Mouse (Mus musculus): Measurements from ENCODE around the gene Stk19.
"Not testable (repeated sequence)": the region's sequence is repeated elsewhere in the genome, so short reads cannot be mapped to it uniquely, and the experiment has no call there.

Stk19 gene

GRCm38 (mm10) chr17:34840736-34841307 is 4.1 kb upstream of the Stk19 start:
- DNase-seq (ENCODE audit: low spot score): no peak

GRCm38 (mm10) chr17:34838785-34839184 is 2.0 kb upstream of the Stk19 start:
- no peak for DNase-seq (ENCODE audit: low spot score)

- no peak for DNase-seq (ENCODE audit: low spot score)
These were observed 949 bp upstream of the Stk19 start for GRCm38 (mm10) chr17:34837464-34838324.

- DNase-seq (ENCODE audit: low spot score): no peak
These were observed 440 bp downstream of the Stk19 start for GRCm38 (mm10) chr17:34836155-34836855.

- not testable (repeated sequence) for DNase-seq (ENCODE audit: low spot score)
These were observed 6.0 kb downstream of the Stk19 start for GRCm38 (mm10) chr17:34830776-34831175.

- DNase-seq (ENCODE audit: low spot score): no peak
These were observed 21.9 kb downstream of the Stk19 start for GRCm38 (mm10) chr17:34814818-34815370.

GRCm38 (mm10) chr17:34813747-34814146 is 23.0 kb downstream of the Stk19 start:
- DNase-seq (ENCODE audit: low spot score): peak; percentile 74

- no peak for DNase-seq (ENCODE audit: low spot score)
These were observed 25.5 kb downstream of the Stk19 start for GRCm38 (mm10) chr17:34811275-34811674.

GRCm38 (mm10) chr17:34810811-34811210 is 25.9 kb downstream of the Stk19 start:
- DNase-seq (ENCODE audit: low spot score): not testable (repeated sequence)

GRCm38 (mm10) chr17:34810411-34810810 is 26.3 kb downstream of the Stk19 start:
- DNase-seq (ENCODE audit: low spot score): peak; percentile 31

- peak; percentile 34 for DNase-seq (ENCODE audit: low spot score)
These were observed 28.0 kb downstream of the Stk19 start for GRCm38 (mm10) chr17:34808599-34809205.

- no peak for DNase-seq (ENCODE audit: low spot score)
These were observed 29.6 kb downstream of the Stk19 start for GRCm38 (mm10) chr17:34807176-34807575.

GRCm38 (mm10) chr17:34804871-34805562 is 31.7 kb downstream of the Stk19 start:
- peak; percentile 53 for DNase-seq (ENCODE audit: low spot score)

- not testable (repeated sequence) for DNase-seq (ENCODE audit: low spot score)
These were observed 32.4 kb downstream of the Stk19 start, which contains the start of gene Cyp21a1 for GRCm38 (mm10) chr17:34804301-34804700. TSS of gene Cyp21a1 (minus strand) at chr17:34804561.

- DNase-seq (ENCODE audit: low spot score): peak; percentile 35
These were observed 33.4 kb downstream of the Stk19 start for GRCm38 (mm10) chr17:34803367-34803766.

- DNase-seq (ENCODE audit: low spot score): not testable (repeated sequence)
These were observed 34.0 kb downstream of the Stk19 start for GRCm38 (mm10) chr17:34802756-34803155.

GRCm38 (mm10) chr17:34800781-34801305 is 35.9 kb downstream of the Stk19 start:
- peak; percentile 30 for DNase-seq (ENCODE audit: low spot score)

- peak; percentile 33 for DNase-seq (ENCODE audit: low spot score)
These were observed 37.2 kb downstream of the Stk19 start for GRCm38 (mm10) chr17:34799531-34799925.

- peak; percentile 33 for DNase-seq (ENCODE audit: low spot score)
These were observed 37.7 kb downstream of the Stk19 start for GRCm38 (mm10) chr17:34798866-34799530.

GRCm38 (mm10) chr17:34798071-34798470 is 38.7 kb downstream of the Stk19 start:
- not testable (repeated sequence) for DNase-seq (ENCODE audit: low spot score)

Data from testis, postnatal 10 days (tissue).